Mouse (Mus musculus) A20 (cell line): ENCODE results near the gene Fam114a2.
A peak's percentile ranks its signal among the peaks of the same experiment; 100 is the strongest.

Source experiments
- DNase-seq: peaks from one replicate; pipeline ENCODE4 v3.0.0-alpha.2; 2011; ENCODE audit warnings: low read depth, low spot score

Gene Fam114a2

GRCm38 (mm10) chr11:57519304-57519703 lies 887 bp upstream of the Fam114a2 start:
- DNase-seq, result no peak

GRCm38 (mm10) chr11:57518751-57519148 lies 333 bp upstream of the Fam114a2 start:
- DNase-seq, result no peak

- no peak for DNase-seq
Measured at GRCm38 (mm10) chr11:57516946-57517441, 1.4 kb downstream of the Fam114a2 start.

GRCm38 (mm10) chr11:57515218-57515617 lies 3.2 kb downstream of the Fam114a2 start:
- no peak for DNase-seq

- DNase-seq, result no peak
Measured at GRCm38 (mm10) chr11:57506899-57507298, 11.5 kb downstream of the Fam114a2 start.

GRCm38 (mm10) chr11:57503155-57503554 lies 15.3 kb downstream of the Fam114a2 start:
- DNase-seq, result no peak

GRCm38 (mm10) chr11:57498215-57498614 lies 20.2 kb downstream of the Fam114a2 start:
- no peak for DNase-seq

GRCm38 (mm10) chr11:57497701-57498100 lies 20.7 kb downstream of the Fam114a2 start:
- DNase-seq, result no peak

GRCm38 (mm10) chr11:57496462-57497039 lies 21.9 kb downstream of the Fam114a2 start:
- DNase-seq, result no peak

GRCm38 (mm10) chr11:57488436-57488835 lies 30.0 kb downstream of the Fam114a2 start:
- no peak for DNase-seq

GRCm38 (mm10) chr11:57478077-57478476 lies 40.3 kb downstream of the Fam114a2 start:
- no peak for DNase-seq

- peak; percentile 37 for DNase-seq
Measured at GRCm38 (mm10) chr11:57475119-57475518, 43.3 kb downstream of the Fam114a2 start.

- DNase-seq, result no peak
Measured at GRCm38 (mm10) chr11:57474296-57474941, 44.0 kb downstream of the Fam114a2 start.

- DNase-seq, result no peak
Measured at GRCm38 (mm10) chr11:57470979-57471378, 47.4 kb downstream of the Fam114a2 start.

GRCm38 (mm10) chr11:57470056-57470455 lies 48.4 kb downstream of the Fam114a2 start:
- no peak for DNase-seq

- DNase-seq, result no peak
Measured at GRCm38 (mm10) chr11:57468706-57469105, 49.7 kb downstream of the Fam114a2 start.

GRCm38 (mm10) chr11:57467159-57468110 lies 51.0 kb downstream of the Fam114a2 start:
- peak; percentile 64 for DNase-seq

GRCm38 (mm10) chr11:57465844-57466243 lies 52.6 kb downstream of the Fam114a2 start:
- no peak for DNase-seq

GRCm38 (mm10) chr11:57465025-57465424 lies 53.4 kb downstream of the Fam114a2 start:
- DNase-seq, result no peak

GRCm38 (mm10) chr11:57459759-57460158 lies 58.7 kb downstream of the Fam114a2 start:
- DNase-seq, result no peak

GRCm38 (mm10) chr11:57454421-57454820 lies 64.0 kb downstream of the Fam114a2 start:
- no peak for DNase-seq
